Mouse (Mus musculus) liver, adult 2 months (tissue): ENCODE measurements at regions not wholly inside any gene's neighbourhood (a gene's known extent, or its start where the extent isn't known, plus 50 kb on each side); places are given as distances from the start of the nearest gene placed in this dataset.
A peak's percentile ranks its signal among the peaks of the same experiment; 100 is the strongest.

Source experiments
- DNase-seq: peaks from one replicate; pipeline ENCODE4 v3.0.0-alpha.2; 2011; ENCODE audit warnings: low read depth, low spot score; ENCODE audit errors: extremely low read depth
- H3K27ac ChIP-seq: fragments of 200-500 bp; replicated peaks from 2 replicates; pipeline ENCODE4 v1.5.1; 2012; ENCODE audit warnings: low read depth, mild to moderate bottlenecking, control low read depth, inconsistent platforms, low read length; ENCODE audit not compliant: insufficient read depth
- H3K27me3 ChIP-seq: fragments of 200-500 bp; 2 replicates; pipeline ENCODE4 v1.6.1; 2012; ENCODE audit warnings: mild to moderate bottlenecking, moderate library complexity, low read length, inconsistent platforms; ENCODE audit not compliant: control insufficient read depth, insufficient read depth
- H3K36me3 ChIP-seq: fragments of 200-500 bp; 2 replicates; pipeline ENCODE4 v1.6.1; 2012; ENCODE audit warnings: low read length, inconsistent platforms; ENCODE audit not compliant: control insufficient read depth, insufficient read depth
- H3K4me1 ChIP-seq: fragments of 200-500 bp; 2 replicates; pipeline ENCODE4 v1.6.1; 2011; ENCODE audit warnings: low read length; ENCODE audit not compliant: control insufficient read depth, insufficient read depth
- H3K4me3 ChIP-seq: fragments of 200-500 bp; 2 replicates; pipeline ENCODE4 v1.5.1; 2011; ENCODE audit warnings: low read depth, mild to moderate bottlenecking, control low read depth, low read length, moderate library complexity; ENCODE audit not compliant: insufficient read depth
- H3K79me2 ChIP-seq: fragments of 200-500 bp; 2 replicates; pipeline ENCODE4 v1.6.1; 2012; ENCODE audit warnings: inconsistent platforms, mild to moderate bottlenecking, low read length, moderate library complexity; ENCODE audit not compliant: control insufficient read depth, insufficient read depth
- H3K9ac ChIP-seq: fragments of 200-500 bp; 2 replicates; pipeline ENCODE4 v1.6.1; 2012; ENCODE audit warnings: low read depth, mild to moderate bottlenecking, control low read depth, inconsistent platforms, low read length
- CTCF ChIP-seq: fragments of 200-500 bp; IDR thresholded peaks from 2 replicates; pipeline ENCODE4 v1.5.1; 2011; ENCODE audit warnings: low read depth, low read length, control low read depth
- POLR2A ChIP-seq: fragments of 200-500 bp; IDR thresholded peaks from 2 replicates; pipeline ENCODE4 v1.6.1; 2011; ENCODE audit warnings: low read length, control low read depth; ENCODE audit not compliant: insufficient read depth; ENCODE audit errors: extremely low read depth
- WGBS: fragments of 180-500 bp; shearing (Covaris S2); methylation state at CpG from one replicate; pipeline ENCODE4 v1.1.7; 2018; 5-methylcytosine and 5-hydroxymethylcytosine counted together

GRCm38 (mm10) chr10:111903956-111904355, 68.5 kb upstream of the Krr1 start:
- Histone ChIP-seq H3K4me1 (no peaks in the 10 kb centered on the region), H3K27me3 (no peaks in the 10 kb centered on the region), H3K79me2 (no peaks in the 10 kb centered on the region), H3K36me3 (no peaks in the 10 kb centered on the region), H3K27ac (no peak overlapping the region), H3K4me3 (no peak overlapping the region), H3K9ac (no peak overlapping the region)
- TF ChIP-seq POLR2A (no peak), CTCF (no peak)
- WGBS, result 92% methylated on average over 8 of the region's 8 CpGs
- no peak for DNase-seq

- Histone ChIP-seq H3K4me1 (no peaks in the 10 kb centered on the region), H3K4me3 (no peak overlapping the region), H3K79me2 (no peaks in the 10 kb centered on the region), H3K27me3 (no peaks in the 10 kb centered on the region), H3K27ac (no peak overlapping the region), H3K36me3 (no peaks in the 10 kb centered on the region), H3K9ac (no peak overlapping the region)
- no peak for DNase-seq
- TF ChIP-seq POLR2A (no peak), CTCF (no peak)
- WGBS, result 62% methylated on average over 5 of the region's 5 CpGs
Measured at GRCm38 (mm10) chr10:111907836-111908235, 64.6 kb upstream of the Krr1 start.

GRCm38 (mm10) chr10:111912561-111912960, 59.9 kb upstream of the Krr1 start:
- Histone ChIP-seq H3K4me1 (no peaks in the 10 kb centered on the region), H3K9ac (no peak overlapping the region), H3K4me3 (no peak overlapping the region), H3K79me2 (no peaks in the 10 kb centered on the region), H3K27ac (no peak overlapping the region), H3K27me3 (no peaks in the 10 kb centered on the region), H3K36me3 (no peaks in the 10 kb centered on the region)
- WGBS, result 61% methylated on average over 6 of the region's 6 CpGs
- no peak for TF ChIP-seq POLR2A
- TF ChIP-seq CTCF, result no peak
- peak; percentile 40 for DNase-seq

GRCm38 (mm10) chr10:111913066-111913785, 59.2 kb upstream of the Krr1 start:
- WGBS, result 92% methylated on average over 20 of the region's 20 CpGs
- no peak overlapping the region for H3K4me3 ChIP-seq
- no peak overlapping the region for H3K27ac ChIP-seq
- no peaks in the 10 kb centered on the region for H3K4me1 ChIP-seq
- H3K27me3 ChIP-seq, result no peaks in the 10 kb centered on the region
- TF ChIP-seq POLR2A (no peak), CTCF (no peak)
- DNase-seq, result no peak
- H3K9ac ChIP-seq, result no peak overlapping the region
- H3K79me2 ChIP-seq, result no peaks in the 10 kb centered on the region
- H3K36me3 ChIP-seq, result no peaks in the 10 kb centered on the region

GRCm38 (mm10) chr10:111914231-111914630, 58.2 kb upstream of the Krr1 start:
- Histone ChIP-seq H3K4me3 (no peak overlapping the region), H3K79me2 (no peaks in the 10 kb centered on the region), H3K27me3 (no peaks in the 10 kb centered on the region), H3K9ac (no peak overlapping the region), H3K36me3 (no peaks in the 10 kb centered on the region), H3K27ac (no peak overlapping the region), H3K4me1 (no peaks in the 10 kb centered on the region)
- WGBS, result 95% methylated on average over 4 of the region's 4 CpGs
- TF ChIP-seq POLR2A (no peak), CTCF (no peak)
- DNase-seq, result no peak

GRCm38 (mm10) chr10:111918071-111918507, 54.4 kb upstream of the Krr1 start:
- WGBS, result 88% methylated on average over 3 of the region's 3 CpGs
- H3K9ac ChIP-seq, result no peak overlapping the region

More at GRCm38 (mm10) chr10:111918071-111918507, 54.4 kb upstream of the Krr1 start:
- H3K4me1 ChIP-seq, result no peaks in the 10 kb centered on the region
- TF ChIP-seq CTCF (no peak), POLR2A (no peak)
- H3K36me3 ChIP-seq, result no peaks in the 10 kb centered on the region
- DNase-seq, result no peak
- H3K4me3 ChIP-seq, result no peak overlapping the region
- no peaks in the 10 kb centered on the region for H3K27me3 ChIP-seq
- H3K27ac ChIP-seq, result no peak overlapping the region
- H3K79me2 ChIP-seq, result no peaks in the 10 kb centered on the region
